Mouse (Mus musculus) forebrain, embryonic 15.5 days (tissue): ENCODE measurements around the gene Smim22. TPM values are rescaled to one million over a fixed set of nuclear protein-coding genes. Genes with fewer than 3 reads are reported as not detected.

Experiments
- ATAC-seq: fragments of 200-750 bp; cut with Nextera tagmentation; replicated peaks from 2 replicates; pipeline ENCODE4 v1.8.0; 2017; ENCODE audit warnings: mild to moderate bottlenecking, moderate TSS enrichment, moderate library complexity
- H3K27ac ChIP-seq: fragments of 300-500 bp; sonication (generic); replicated peaks from 2 replicates; pipeline ENCODE4 v1.5.1; 2015; ENCODE audit warnings: mild to moderate bottlenecking, inconsistent platforms
- H3K27me3 ChIP-seq: fragments of 300-500 bp; sonication (generic); 2 replicates; pipeline ENCODE4 v1.6.1; 2015; ENCODE audit warnings: inconsistent platforms
- H3K36me3 ChIP-seq: fragments of 300-500 bp; sonication (generic); 2 replicates; pipeline ENCODE4 v1.6.1; 2015; ENCODE audit warnings: mild to moderate bottlenecking, inconsistent platforms
- H3K4me1 ChIP-seq: fragments of 300-500 bp; sonication (generic); 2 replicates; pipeline ENCODE4 v1.6.1; 2015; ENCODE audit warnings: inconsistent platforms
- H3K4me2 ChIP-seq: fragments of 300-500 bp; sonication (generic); replicated peaks from 2 replicates; pipeline ENCODE4 v1.6.1; 2015; ENCODE audit warnings: mild to moderate bottlenecking, inconsistent platforms
- H3K4me3 ChIP-seq: fragments of 300-500 bp; sonication (generic); 2 replicates; pipeline ENCODE4 v1.5.1; 2015; ENCODE audit warnings: mild to moderate bottlenecking, inconsistent platforms
- H3K9ac ChIP-seq: fragments of 300-500 bp; sonication (generic); replicated peaks from 2 replicates; pipeline ENCODE4 v1.6.1; 2015; ENCODE audit warnings: mild to moderate bottlenecking, inconsistent platforms
- H3K9me3 ChIP-seq: fragments of 300-500 bp; sonication (generic); 2 replicates; pipeline ENCODE4 v1.6.1; 2016; ENCODE audit warnings: inconsistent platforms
- whole genome bisulfite sequencing: fragments of 180-500 bp; shearing (Covaris S2); methylation state at CpG from one replicate; pipeline ENCODE4 v1.1.7; 2015; ENCODE audit warnings: mixed read lengths; 5-methylcytosine and 5-hydroxymethylcytosine counted together
- polyA plus RNA-seq: library from polyadenylated mRNA; unstranded; fragments of >200 nt; fragmentation: Nextera tagmentation; extraction: Ambion mirVana; gene quantifications from 2 replicates; pipeline ENCODE4 v1.2.1, GENCODE M21; 2015

Gene Smim22
- polyA plus RNA-seq = 1.0 and 1.1 TPM in 2 replicates

DNA sequence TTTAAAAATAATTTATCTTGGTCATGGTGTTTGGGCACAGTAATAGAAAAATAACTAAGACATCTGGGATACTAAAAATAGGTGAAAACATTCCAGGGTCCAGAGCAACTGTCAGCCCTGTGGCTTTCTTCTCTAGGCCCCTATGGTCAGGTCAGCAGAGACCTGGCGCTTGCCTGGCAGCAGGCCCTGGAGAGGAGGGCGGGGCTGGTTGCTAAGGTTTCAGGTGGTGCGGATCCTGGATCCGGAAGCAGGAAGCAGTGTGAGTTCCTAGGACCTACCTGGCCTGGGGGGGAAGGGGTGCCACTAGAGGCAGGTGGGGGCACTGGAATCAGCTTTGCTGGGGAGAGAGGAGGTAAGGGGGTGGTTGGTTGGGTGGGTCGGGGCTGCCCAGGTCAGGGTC is at the start of gene Smim22:
Gene Smim22, plus strand, starts transcription at position 222 of the 400 bp plus-strand sequence.
- no peaks in the 10 kb centered on the region for H3K36me3 ChIP-seq
- 48% methylated on average over 5 of the region's 5 CpGs for WGBS
- H3K4me1 ChIP-seq = peaks cover 3% of the 10 kb centered on the region
- no peak within 1 kb of the TSS for H3K9ac ChIP-seq
- no peak within 1 kb of the TSS for H3K27ac ChIP-seq
- ATAC-seq = no peak
- H3K4me2 ChIP-seq = no peak within 1 kb of the TSS
- H3K4me3 ChIP-seq = no peak within 1 kb of the TSS
- H3K9me3 ChIP-seq = no peaks in the 10 kb centered on the region
- no peaks in the 10 kb centered on the region for H3K27me3 ChIP-seq

GRCm38 (mm10) chr16:4957446-4957845 is 49.6 kb upstream of the Smim22 start:
- 90% methylated on average over 3 of the region's 3 CpGs for WGBS
- Histone ChIP-seq H3K9ac (no peak overlapping the region), H3K27me3 (no peaks in the 10 kb centered on the region), H3K4me1 (peaks cover 7% of the 10 kb centered on the region), H3K27ac (no peak overlapping the region), H3K9me3 (no peaks in the 10 kb centered on the region), H3K4me2 (no peak overlapping the region), H3K4me3 (no peak overlapping the region), H3K36me3 (peaks cover 43% of the 10 kb centered on the region)
- ATAC-seq = no peak

GRCm38 (mm10) chr16:4960260-4960659 is 46.8 kb upstream of the Smim22 start:
- 91% methylated on average over 8 of the region's 8 CpGs for WGBS
- H3K27ac ChIP-seq = no peak overlapping the region
- H3K36me3 ChIP-seq = peaks cover 15% of the 10 kb centered on the region
- no peaks in the 10 kb centered on the region for H3K27me3 ChIP-seq
- H3K4me2 ChIP-seq = no peak overlapping the region
- H3K4me1 ChIP-seq = peaks cover 22% of the 10 kb centered on the region
- no peak overlapping the region for H3K4me3 ChIP-seq
- no peak for ATAC-seq
- H3K9ac ChIP-seq = no peak overlapping the region
- H3K9me3 ChIP-seq = no peaks in the 10 kb centered on the region

GRCm38 (mm10) chr16:4963346-4963745 is 43.7 kb upstream of the Smim22 start:
- no peaks in the 10 kb centered on the region for H3K27me3 ChIP-seq
- 0 out of 2 replicates have a peak overlapping the region, but pooled peaks have one; percentile 85 for H3K27ac ChIP-seq
- H3K9me3 ChIP-seq = no peaks in the 10 kb centered on the region
- no peaks in the 10 kb centered on the region for H3K36me3 ChIP-seq
- H3K4me1 ChIP-seq = peaks cover 25% of the 10 kb centered on the region
- 37% methylated on average over 9 of the region's 9 CpGs for WGBS
- peak overlapping the region; percentile 80 for H3K4me3 ChIP-seq
- H3K9ac ChIP-seq = peak overlapping the region; percentile 77
- peak overlapping the region; percentile 68 for H3K4me2 ChIP-seq
- no peak for ATAC-seq

DNA sequence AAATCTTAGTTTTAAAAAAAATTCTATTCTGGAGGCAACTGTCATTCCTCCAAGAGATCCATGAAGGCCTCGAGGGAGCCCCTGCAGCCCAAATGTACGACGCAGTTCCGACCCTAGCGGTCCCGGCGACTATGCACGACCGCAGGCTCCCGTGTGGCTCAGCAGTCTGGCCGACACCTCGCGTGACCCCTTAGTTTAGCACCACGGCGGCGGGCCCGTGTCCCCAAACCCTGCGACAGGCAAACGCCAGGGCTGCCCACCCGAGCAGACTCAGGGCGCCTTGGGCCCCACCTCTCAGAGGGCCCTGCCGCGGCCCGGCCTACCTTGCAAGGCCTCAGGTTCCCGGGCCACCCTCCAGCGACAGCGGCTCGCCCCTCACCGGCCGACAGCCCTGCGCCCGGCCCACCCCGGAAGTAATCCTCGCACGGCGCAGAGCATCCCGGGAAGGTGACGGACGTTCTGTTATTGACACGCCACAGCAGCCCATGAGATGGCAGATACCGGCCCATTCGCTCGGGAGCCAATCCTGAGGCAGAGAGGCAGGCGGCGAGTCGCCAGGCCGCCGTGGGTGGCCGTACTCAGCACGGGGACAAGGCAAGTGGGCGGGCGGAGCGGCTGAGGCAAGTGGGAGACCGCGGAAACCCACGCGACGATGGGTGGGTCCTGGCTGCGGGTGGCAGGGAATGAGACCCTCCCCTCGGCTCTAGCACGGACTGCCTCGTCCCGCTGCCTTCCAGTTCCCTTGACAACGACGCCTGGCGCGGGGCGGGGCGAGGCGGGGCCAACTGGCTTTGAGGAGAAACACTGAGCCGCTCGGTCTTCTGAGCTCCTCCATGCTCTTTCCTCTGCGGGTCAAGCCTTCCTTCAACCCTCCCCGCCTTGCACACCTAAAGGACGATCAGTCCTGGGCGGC is 43.0 kb upstream of the Smim22 start, which contains the start of gene Anks3:
Gene Anks3, minus strand, starts transcription at position 409 of the 913 bp plus-strand sequence.
- no peaks in the 10 kb centered on the region for H3K9me3 ChIP-seq
- peak within 1 kb of the TSS; percentile 80 for H3K4me3 ChIP-seq
- WGBS = under 1% methylated on average over 76 of the region's 76 CpGs
- peak within 1 kb of the TSS; percentile 77 for H3K9ac ChIP-seq
- H3K4me1 ChIP-seq = peaks cover 25% of the 10 kb centered on the region
- no peaks in the 10 kb centered on the region for H3K36me3 ChIP-seq
- no peaks in the 10 kb centered on the region for H3K27me3 ChIP-seq
- peak within 1 kb of the TSS; percentile 68 for H3K4me2 ChIP-seq
- peak; percentile 99 for ATAC-seq
- H3K27ac ChIP-seq = peak within 1 kb of the TSS; percentile 85

DNA sequence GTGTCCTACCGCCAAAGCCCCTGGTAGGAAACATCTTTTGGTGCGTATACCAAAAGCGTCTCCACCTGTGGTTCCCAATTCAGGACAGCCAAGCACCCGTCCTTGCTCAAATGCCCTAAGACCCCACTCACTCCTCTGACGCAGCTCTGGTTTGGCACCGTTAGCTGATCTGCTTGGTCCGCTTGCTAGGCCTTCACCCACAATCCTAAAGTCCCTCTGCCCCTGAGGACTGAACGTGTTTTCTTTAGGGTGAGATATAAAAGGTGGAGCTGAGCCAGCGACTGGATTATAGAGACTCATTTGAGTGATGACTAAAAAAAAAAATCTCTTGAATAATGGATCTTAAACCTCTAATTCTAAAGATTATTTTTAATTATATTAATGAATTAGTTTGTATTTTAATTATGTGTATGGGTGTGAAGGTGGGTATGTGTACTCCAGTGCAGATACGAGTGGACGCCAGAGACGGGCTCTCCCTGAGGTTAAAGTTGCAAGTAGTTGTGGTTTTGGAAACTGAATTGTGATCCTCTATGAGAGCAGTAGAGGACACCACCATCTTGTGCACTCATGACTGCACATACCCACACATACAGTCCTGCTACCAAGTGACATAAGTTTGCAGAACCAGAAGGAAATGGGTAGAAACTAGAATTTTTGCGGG is 42.2 kb upstream of the Smim22 start:
- ATAC-seq = peak; percentile 17
- Histone ChIP-seq H3K4me3 (peak overlapping the region; percentile 80), H3K27ac (peak overlapping the region; percentile 85), H3K36me3 (no peaks in the 10 kb centered on the region; the same call in 1 of the 2 replicates), H3K9me3 (no peaks in the 10 kb centered on the region), H3K4me2 (peak overlapping the region; percentile 68), H3K27me3 (no peaks in the 10 kb centered on the region), H3K9ac (peak overlapping the region; percentile 77), H3K4me1 (peaks cover 25% of the 10 kb centered on the region)
- 22% methylated on average over 13 of the region's 13 CpGs for WGBS

GRCm38 (mm10) chr16:4965392-4966129 is 41.5 kb upstream of the Smim22 start:
- peaks cover 25% of the 10 kb centered on the region for H3K4me1 ChIP-seq
- H3K9me3 ChIP-seq = no peaks in the 10 kb centered on the region
- no peak overlapping the region for H3K27ac ChIP-seq
- H3K9ac ChIP-seq = no peak overlapping the region
- ATAC-seq = no peak
- H3K36me3 ChIP-seq = no peaks in the 10 kb centered on the region; the same call in 1 of the 2 replicates
- WGBS = 87% methylated on average over 8 of the region's 8 CpGs
- no peak overlapping the region for H3K4me3 ChIP-seq
- no peak overlapping the region for H3K4me2 ChIP-seq
- no peaks in the 10 kb centered on the region for H3K27me3 ChIP-seq

- Histone ChIP-seq H3K9ac (no peak overlapping the region), H3K4me2 (no peak overlapping the region), H3K4me3 (no peak overlapping the region), H3K9me3 (no peaks in the 10 kb centered on the region), H3K27ac (no peak overlapping the region), H3K36me3 (no peaks in the 10 kb centered on the region; the same call in 1 of the 2 replicates), H3K27me3 (no peaks in the 10 kb centered on the region), H3K4me1 (peaks cover 7% of the 10 kb centered on the region)
- WGBS = 74% methylated on average over 3 of the region's 3 CpGs
- ATAC-seq = no peak
Measured at GRCm38 (mm10) chr16:4968426-4968825, 38.7 kb upstream of the Smim22 start.

- Histone ChIP-seq H3K27me3 (no peaks in the 10 kb centered on the region), H3K9me3 (no peaks in the 10 kb centered on the region), H3K4me2 (no peak overlapping the region), H3K27ac (no peak overlapping the region), H3K4me3 (no peak overlapping the region), H3K4me1 (peaks cover 7% of the 10 kb centered on the region), H3K9ac (no peak overlapping the region), H3K36me3 (no peaks in the 10 kb centered on the region; the same call in 1 of the 2 replicates)
- no peak for ATAC-seq
- WGBS = 86% methylated on average over 5 of the region's 5 CpGs
Measured at GRCm38 (mm10) chr16:4969055-4969843, 37.8 kb upstream of the Smim22 start.

GRCm38 (mm10) chr16:4971626-4972025 is 35.5 kb upstream of the Smim22 start:
- WGBS = 91% methylated on average over 4 of the region's 4 CpGs
- ATAC-seq = no peak
- Histone ChIP-seq H3K27ac (no peak overlapping the region), H3K4me2 (no peak overlapping the region), H3K9ac (no peak overlapping the region), H3K36me3 (no peaks in the 10 kb centered on the region; the same call in 1 of the 2 replicates), H3K4me1 (no peaks in the 10 kb centered on the region), H3K27me3 (no peaks in the 10 kb centered on the region), H3K9me3 (no peaks in the 10 kb centered on the region), H3K4me3 (no peak overlapping the region)

GRCm38 (mm10) chr16:4974521-4974920 is 32.6 kb upstream of the Smim22 start:
- 69% methylated on average over 5 of the region's 5 CpGs for WGBS
- H3K27me3 ChIP-seq = no peaks in the 10 kb centered on the region
- H3K9ac ChIP-seq = no peak overlapping the region
- H3K9me3 ChIP-seq = no peaks in the 10 kb centered on the region
- no peak for ATAC-seq
- H3K27ac ChIP-seq = no peak overlapping the region
- no peaks in the 10 kb centered on the region for H3K36me3 ChIP-seq
- H3K4me1 ChIP-seq = no peaks in the 10 kb centered on the region
- no peak overlapping the region for H3K4me3 ChIP-seq
- H3K4me2 ChIP-seq = no peak overlapping the region
